Mouse (Mus musculus) gastrocnemius, adult 8-10 months (tissue): ENCODE data around the gene Pigk. TPM values are rescaled to one million over a fixed set of nuclear protein-coding genes. Genes with fewer than 3 reads are reported as not detected.

Source experiments
- DNase-seq, 2 experiments: peaks; one replicate each; pipeline ENCODE4 v3.0.0; 2022; ENCODE audit warnings: low spot score in 2 of 2
- total RNA-seq, 4 experiments: library from RNA; stranded (reverse); gene quantifications; 2 replicates each; pipeline ENCODE4 v1.2.4; 2022

Pigk gene
- total RNA-seq, 4 experiments from 2014 or later: 16.3 to 18.2 (median 17.7) TPM

DNA sequence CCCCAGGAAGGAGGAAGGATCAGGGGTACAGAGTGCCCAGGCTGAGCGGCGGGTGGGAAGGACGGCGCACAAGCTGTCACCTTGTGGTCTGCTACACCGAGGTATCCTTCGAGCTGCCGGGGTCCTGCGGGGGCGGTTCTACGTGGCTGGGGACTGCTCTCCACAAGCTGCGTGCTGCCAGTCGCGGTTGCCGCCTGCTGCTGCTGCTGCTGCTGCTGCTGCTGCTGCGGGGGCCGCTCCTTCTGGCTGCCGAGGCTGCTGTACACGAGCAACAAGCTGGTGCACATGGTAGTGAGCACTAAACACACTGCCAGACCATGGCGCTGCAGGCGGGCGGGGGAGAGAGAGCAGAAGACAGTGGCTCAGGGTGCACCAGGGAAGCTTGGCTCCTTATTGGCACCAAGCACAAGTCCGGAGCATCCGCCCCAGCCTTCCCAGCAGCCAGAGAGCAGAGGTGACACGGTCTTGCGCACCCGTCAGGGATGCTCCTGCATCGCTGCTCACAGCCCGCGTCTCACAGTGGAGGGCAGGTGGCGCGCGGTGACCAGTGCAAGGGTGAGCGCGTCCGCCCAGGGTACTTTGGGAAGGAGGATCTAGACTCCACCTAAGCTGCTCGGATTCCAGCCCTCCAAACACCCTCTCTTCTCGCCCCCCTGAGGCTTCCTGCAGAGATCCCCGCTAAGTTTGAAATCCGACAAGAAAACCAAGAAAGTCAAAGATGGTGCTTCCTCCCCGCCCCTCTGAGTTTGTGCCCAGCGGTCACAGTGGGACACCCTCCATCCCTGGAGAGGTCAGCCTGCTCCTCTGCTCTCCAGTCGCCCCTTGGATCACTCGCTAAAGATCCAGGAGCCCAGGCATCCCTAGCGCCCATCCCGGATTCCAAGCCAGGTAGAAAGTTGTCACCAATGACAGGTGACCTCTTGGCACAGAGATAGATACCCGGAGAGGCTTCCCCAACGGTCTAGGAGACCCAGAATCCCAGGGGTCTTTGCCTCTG lies 267.4 kb downstream of the Pigk start:
- no peak for DNase-seq

DNA sequence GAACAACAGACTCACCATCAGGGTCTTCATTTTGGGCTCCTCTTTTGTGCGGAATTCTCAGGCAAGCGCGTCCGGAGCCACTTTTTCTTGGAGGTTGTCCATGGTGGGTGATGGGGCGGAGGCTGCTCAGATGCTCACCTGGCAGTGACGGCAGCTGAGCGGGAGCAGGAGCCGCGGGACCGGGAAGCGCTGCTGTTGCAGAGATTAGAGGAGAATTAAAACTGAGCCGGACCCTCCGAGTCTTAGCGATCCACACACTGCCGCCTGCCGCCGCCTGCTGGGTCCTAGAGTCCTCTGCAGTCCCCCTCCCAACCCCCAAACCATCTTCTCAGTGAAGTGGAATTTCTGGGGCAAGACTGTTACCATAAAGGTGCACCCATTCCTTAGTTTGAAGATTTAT lies 268.1 kb downstream of the Pigk start, which contains the start of gene St6galnac5:
St6galnac5 (minus strand) TSS at position 259 of the 400 bp plus-strand sequence.
- no peak for DNase-seq

GRCm38 (mm10) chr3:152990787-152991186 lies 276.9 kb downstream of the Pigk start:
- DNase-seq: no peak

- DNase-seq: no peak
Measured at GRCm38 (mm10) chr3:152993608-152994007, 279.7 kb downstream of the Pigk start.

- no peak for DNase-seq
Measured at GRCm38 (mm10) chr3:152998106-152998505, 284.2 kb downstream of the Pigk start.

DNA sequence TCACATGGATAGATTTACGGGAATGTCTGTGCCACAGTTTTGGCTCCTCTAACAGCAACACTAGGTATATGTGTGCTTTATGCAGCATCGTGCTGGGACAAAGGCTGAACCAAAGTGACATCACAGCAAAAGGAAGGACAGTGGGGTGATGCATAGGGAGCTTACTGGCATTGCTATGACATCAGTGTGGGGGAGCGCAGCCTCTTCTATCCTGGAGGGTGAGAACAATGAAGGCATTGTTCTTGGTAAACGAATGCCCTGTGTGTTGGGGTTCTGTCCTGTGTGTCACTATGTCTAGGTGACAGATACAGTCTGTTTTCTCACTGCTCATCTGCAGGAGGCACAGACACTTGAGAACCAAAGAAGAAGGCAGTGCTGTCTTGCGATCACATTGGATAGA lies 285.0 kb downstream of the Pigk start:
- DNase-seq: no peak

GRCm38 (mm10) chr3:153006893-153007292 lies 293.0 kb downstream of the Pigk start:
- no peak for DNase-seq

GRCm38 (mm10) chr3:153016355-153016754 lies 302.5 kb downstream of the Pigk start:
- DNase-seq: no peak

DNA sequence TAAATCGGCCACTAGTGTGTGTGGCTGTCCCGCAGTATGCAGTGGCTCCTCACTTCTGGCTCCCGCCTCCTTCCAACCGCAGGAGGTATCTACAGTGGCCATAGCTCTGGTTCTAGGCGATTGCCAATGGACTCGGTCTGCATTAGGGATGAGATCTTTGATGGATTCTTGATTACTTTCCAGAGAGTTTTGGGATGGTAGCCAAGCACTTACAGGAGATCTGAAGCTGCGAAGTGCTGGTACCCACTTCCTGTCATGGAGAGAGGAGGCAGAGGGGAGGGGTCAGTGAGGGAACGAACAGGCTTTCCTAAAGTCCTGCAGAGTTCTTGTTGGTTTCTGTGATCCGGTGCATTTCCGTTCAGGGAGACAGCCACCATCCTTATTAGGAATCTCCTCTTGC lies 304.2 kb downstream of the Pigk start:
- no peak for DNase-seq

- no peak for DNase-seq
Measured at GRCm38 (mm10) chr3:153024016-153024415, 310.1 kb downstream of the Pigk start.

Other genes with a start within 250 kb of the Pigk start
- gene Ak5, start 45.7 kb upstream of the Pigk start, total RNA-seq: under 1 TPM in 2 of 4 experiments, not detected in 2; 0.34 to 0.92 TPM